Mouse (Mus musculus) small intestine, adult 2 months (tissue): ENCODE measurements around the gene Armc2.

ENCODE experiments used
- CTCF ChIP-seq: fragments of 200-500 bp; IDR thresholded peaks from 2 replicates; pipeline ENCODE4 v1.5.1; 2012; ENCODE audit warnings: low read depth, mild to moderate bottlenecking, control low read depth, inconsistent platforms, low read length, moderate library complexity, mixed read lengths; ENCODE audit not compliant: insufficient replicate concordance, insufficient read length; ENCODE audit errors: extremely low read depth
- POLR2A ChIP-seq: fragments of 200-500 bp; IDR thresholded peaks from 2 replicates; pipeline ENCODE4 v1.6.1; 2012; ENCODE audit warnings: low read depth, mild to moderate bottlenecking, control low read depth, inconsistent platforms, low read length, moderate library complexity

DNA sequence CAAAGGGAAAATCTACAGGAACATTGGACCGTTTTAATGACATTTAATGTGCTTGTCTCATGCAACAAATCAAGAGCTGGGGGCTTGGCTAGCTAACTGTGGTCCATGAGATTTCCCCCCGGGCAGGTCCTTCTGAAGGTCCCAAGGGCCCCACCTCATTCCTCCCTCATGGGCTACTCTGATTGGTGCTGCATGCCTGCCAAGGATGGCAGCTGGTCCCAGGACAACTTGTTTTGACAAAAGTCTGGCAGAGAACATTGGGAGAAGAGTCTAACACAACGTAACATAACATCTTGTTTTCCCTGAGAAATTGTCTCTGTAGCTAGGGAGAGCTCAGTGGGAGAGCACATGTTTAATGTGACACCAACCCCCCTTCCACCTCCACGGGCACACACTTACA lies 82.1 kb downstream of the Armc2 start:
- no peak for TF ChIP-seq POLR2A
- no peak for TF ChIP-seq CTCF
